Mouse (Mus musculus): Measurements from ENCODE around the gene Ormdl3.

DNA sequence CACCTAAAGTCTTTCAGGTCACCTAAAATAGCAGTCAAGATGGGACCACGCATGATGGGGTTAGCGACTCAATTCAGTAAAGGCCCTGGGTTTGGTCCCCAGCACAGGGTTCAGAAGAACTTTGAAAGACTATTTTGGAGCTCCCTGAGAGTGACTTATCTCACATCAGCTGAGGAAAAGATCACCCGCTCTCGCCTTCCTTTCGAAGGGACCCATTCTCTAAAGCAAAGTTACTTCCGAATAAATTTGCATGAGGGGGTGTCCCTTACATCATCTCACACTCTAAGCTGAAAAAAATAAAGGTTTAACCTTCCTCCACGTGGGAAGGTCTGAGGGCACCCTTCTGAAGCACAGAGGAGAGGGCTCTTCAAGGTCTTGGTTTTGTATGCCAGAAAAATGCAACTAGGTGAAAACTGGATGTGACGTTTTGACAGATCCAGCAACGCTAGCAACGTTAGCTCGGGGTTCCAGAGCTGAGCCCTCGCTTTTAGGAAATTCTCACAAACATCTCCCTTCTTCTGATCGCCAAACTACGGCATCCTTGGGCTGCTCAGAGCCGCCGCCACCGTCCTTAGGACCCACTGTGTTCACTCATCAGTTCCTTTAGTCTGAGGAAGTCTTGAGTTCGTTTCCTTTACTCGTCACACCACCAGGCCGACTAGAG is 36.7 kb downstream of the Ormdl3 start:
- no peak for TF ChIP-seq CTCF (IDR thresholded peaks at IDR 0.05; ENCODE audit: control insufficient read depth, insufficient read depth, insufficient replicate concordance, low read depth, low read length)
- no peak for TF ChIP-seq POLR2A (IDR thresholded peaks at IDR 0.05; ENCODE audit: control insufficient read depth, low read depth, low read length)

Data from testis, adult 2 months (tissue).